Mouse (Mus musculus) gastrocnemius, postnatal 14 days (tissue): ENCODE results near the gene Tk1. TPM values are rescaled to one million over a fixed set of nuclear protein-coding genes. Genes with fewer than 3 reads are reported as not detected.
A peak's percentile ranks its signal among the peaks of the same experiment; 100 is the strongest.
"Not testable (repeated sequence)": the region's sequence is repeated elsewhere in the genome, so short reads cannot be mapped to it uniquely, and the experiment has no call there.

Source experiments
- DNase-seq: peaks from one replicate; pipeline ENCODE4 v3.0.0; 2021; ENCODE audit warnings: mixed read lengths
- intact Hi-C: fragments of 180-260 bp; cut with DNase I; formaldehyde crosslinking; loops from one replicate; pipeline ENCODE4 v1.15.1; 2025; ENCODE audit warnings: low total_unique reads
- total RNA-seq, 2 experiments: library from RNA; stranded (reverse); gene quantifications; 2 replicates each; pipeline ENCODE4 v1.2.3; 2021

Tk1 gene
- total RNA-seq, 2 experiments from 2014 or later = 5.4 to 5.8 TPM

- DNase-seq = peak; percentile 96
- intact Hi-C loops = no loop called here
Observed at GRCm38 (mm10) chr11:117848985-117849671, 23.2 kb upstream of the Tk1 start, which contains the start of gene Birc5. TSS of gene Birc5 (plus strand) at chr11:117849251.

GRCm38 (mm10) chr11:117848271-117848984 is 22.5 kb upstream of the Tk1 start:
- intact Hi-C loops = no loop called here
- DNase-seq = peak; percentile 44

- intact Hi-C loops = no loop called here
- DNase-seq = no peak
Observed at GRCm38 (mm10) chr11:117847593-117848215, 21.8 kb upstream of the Tk1 start.

- no peak for DNase-seq
- intact Hi-C loops = no loop called here
Observed at GRCm38 (mm10) chr11:117846640-117847039, 20.7 kb upstream of the Tk1 start.

- no peak for DNase-seq
- intact Hi-C loops = no loop called here
Observed at GRCm38 (mm10) chr11:117845651-117846050, 19.8 kb upstream of the Tk1 start.

- intact Hi-C loops = no loop called here
- no peak for DNase-seq
Observed at GRCm38 (mm10) chr11:117844997-117845396, 19.1 kb upstream of the Tk1 start.

GRCm38 (mm10) chr11:117843434-117843833 is 17.5 kb upstream of the Tk1 start:
- intact Hi-C loops = no loop called here
- DNase-seq = no peak

- intact Hi-C loops = no loop called here
- no peak for DNase-seq
Observed at GRCm38 (mm10) chr11:117840910-117841309, 15.0 kb upstream of the Tk1 start.

GRCm38 (mm10) chr11:117839021-117839420 is 13.1 kb upstream of the Tk1 start:
- DNase-seq = no peak
- intact Hi-C loops = no loop called here

GRCm38 (mm10) chr11:117838572-117838971 is 12.7 kb upstream of the Tk1 start:
- no peak for DNase-seq
- intact Hi-C loops = no loop called here

GRCm38 (mm10) chr11:117836306-117836705 is 10.4 kb upstream of the Tk1 start:
- intact Hi-C loops = no loop called here
- peak; percentile 30 for DNase-seq

- no peak for DNase-seq
- intact Hi-C loops = no loop called here
Observed at GRCm38 (mm10) chr11:117834086-117834485, 8.2 kb upstream of the Tk1 start.

GRCm38 (mm10) chr11:117833509-117833908 is 7.6 kb upstream of the Tk1 start:
- intact Hi-C loops, DNase-seq: not testable (repeated sequence)

GRCm38 (mm10) chr11:117832086-117832969 is 6.4 kb upstream of the Tk1 start:
- DNase-seq = peak; percentile 83
- intact Hi-C loops = no loop called here

GRCm38 (mm10) chr11:117830401-117830800 is 4.5 kb upstream of the Tk1 start:
- intact Hi-C loops = no loop called here
- DNase-seq = no peak

GRCm38 (mm10) chr11:117829671-117830215 is 3.9 kb upstream of the Tk1 start:
- intact Hi-C loops = no loop called here
- DNase-seq = peak; percentile 35

GRCm38 (mm10) chr11:117828888-117829604 is 3.2 kb upstream of the Tk1 start:
- intact Hi-C loops = no loop called here
- DNase-seq = peak; percentile 50

- DNase-seq = peak; percentile 38
Observed at GRCm38 (mm10) chr11:117828149-117828887, 2.4 kb upstream of the Tk1 start.

More at GRCm38 (mm10) chr11:117828149-117828887, 2.4 kb upstream of the Tk1 start:
- intact Hi-C loops = no loop called here
